Mouse (Mus musculus): ENCODE results near the gene Sephs1. TPM values are rescaled to one million over a fixed set of nuclear protein-coding genes. Genes with fewer than 3 reads are reported as not detected.

Gene Sephs1
- polyA plus RNA-seq, 1 experiment from 2014 or later = 16.2 TPM

Other genes starting within 250 kb of the Sephs1 start
- 18.9 to 24.3 TPM (median 23.8 TPM) in 3 replicates for gene Prpf18, start 229.5 kb upstream of the Sephs1 start, polyA plus RNA-seq (2018)
- gene Bend7, start 163.7 kb upstream of the Sephs1 start, polyA plus RNA-seq (2018) = 0.07 to 0.49 TPM (median 0.27 TPM) in 3 replicates
- gene Phyh, start 37.5 kb downstream of the Sephs1 start, polyA plus RNA-seq (2018) = 56.1 to 78.9 TPM (median 69.0 TPM) in 3 replicates
- gene Ucma, start 94.6 kb downstream of the Sephs1 start, polyA plus RNA-seq (2018) = not detected in 3 replicates
- gene Mcm10, start 131.2 kb downstream of the Sephs1 start, polyA plus RNA-seq (2018) = 2.3 to 20.4 TPM (median 4.4 TPM) in 3 replicates
- 18.8 to 83.1 TPM (median 36.1 TPM) in 3 replicates for gene Optn, start 182.5 kb downstream of the Sephs1 start, polyA plus RNA-seq (2018)

Data from macrophage (primary cell).